Mouse (Mus musculus): Measurements from ENCODE around the gene Emg1.

GRCm38 (mm10) chr6:124758849-124759232, 46.9 kb upstream of the Emg1 start:
- TF ChIP-seq CTCF (IDR thresholded peaks at IDR 0.05; ENCODE audit: low read depth, low read length) (no peak), POLR2A (IDR thresholded peaks at IDR 0.05; ENCODE audit: extremely low read depth, insufficient read depth, low read length) (no peak)

Data from liver, adult 2 months (tissue).